Mouse (Mus musculus) thymus, adult 2 months (tissue): ENCODE results near the gene 5330417H12Rik.

Experiments used
- CTCF ChIP-seq: fragments of 200-500 bp; IDR thresholded peaks from 2 replicates; pipeline ENCODE4 v1.5.1; 2012; ENCODE audit warnings: mild to moderate bottlenecking, control low read depth, low read length, moderate library complexity, borderline replicate concordance; ENCODE audit not compliant: control insufficient read depth, poor library complexity, insufficient read depth; ENCODE audit errors: extremely low read depth
- POLR2A ChIP-seq: fragments of 200-500 bp; IDR thresholded peaks from 2 replicates; pipeline ENCODE4 v1.6.1; 2012; ENCODE audit warnings: mild to moderate bottlenecking, low read length, control low read depth, moderate library complexity; ENCODE audit not compliant: control insufficient read depth, poor library complexity, insufficient read depth; ENCODE audit errors: extremely low read depth

- TF ChIP-seq CTCF, result no peak
- TF ChIP-seq POLR2A, result no peak
These were observed 5.7 kb downstream of the 5330417H12Rik start for GRCm38 (mm10) chr7:107619225-107619624.
